Mouse (Mus musculus) neural tube, embryonic 13.5 days (tissue): Measurements from ENCODE around the gene Hist1h3d. TPM values are rescaled to one million over a fixed set of nuclear protein-coding genes. Genes with fewer than 3 reads are reported as not detected.
A peak's percentile ranks its signal among the peaks of the same experiment; 100 is the strongest.
"Not testable (repeated sequence)": the region's sequence is repeated elsewhere in the genome, so short reads cannot be mapped to it uniquely, and the experiment has no call there.

Experiments used
- ATAC-seq: fragments of 200-750 bp; cut with Nextera tagmentation; 2 replicates; pipeline ENCODE4 v1.8.0; 2017; ENCODE audit warnings: low read depth, mild to moderate bottlenecking, moderate TSS enrichment, moderate library complexity
- H3K27ac ChIP-seq: fragments of 300-500 bp; sonication (generic); replicated peaks from 2 replicates; pipeline ENCODE4 v1.5.1; 2015; ENCODE audit warnings: moderate library complexity, mild to moderate bottlenecking, inconsistent platforms
- H3K27me3 ChIP-seq: fragments of 300-500 bp; sonication (generic); 2 replicates; pipeline ENCODE4 v1.6.1; 2015; ENCODE audit warnings: mild to moderate bottlenecking, inconsistent platforms
- H3K36me3 ChIP-seq: fragments of 300-500 bp; sonication (generic); 2 replicates; pipeline ENCODE4 v1.6.1; 2015; ENCODE audit warnings: mild to moderate bottlenecking, inconsistent platforms
- H3K4me1 ChIP-seq: fragments of 300-500 bp; sonication (generic); replicated peaks from 2 replicates; pipeline ENCODE4 v1.6.1; 2015; ENCODE audit warnings: inconsistent platforms
- H3K4me2 ChIP-seq: fragments of 300-500 bp; sonication (generic); 2 replicates; pipeline ENCODE4 v1.6.1; 2015; ENCODE audit warnings: inconsistent platforms, mild to moderate bottlenecking, moderate library complexity
- H3K4me3 ChIP-seq: fragments of 300-500 bp; sonication (generic); 2 replicates; pipeline ENCODE4 v1.5.1; 2015; ENCODE audit warnings: mild to moderate bottlenecking, inconsistent platforms
- H3K9ac ChIP-seq: fragments of 300-500 bp; sonication (generic); 2 replicates; pipeline ENCODE4 v1.6.1; 2015; ENCODE audit warnings: moderate library complexity, mild to moderate bottlenecking, inconsistent platforms
- H3K9me3 ChIP-seq: fragments of 300-500 bp; sonication (generic); 2 replicates; pipeline ENCODE4 v1.6.1; 2016; ENCODE audit warnings: inconsistent platforms
- WGBS: fragments of 180-500 bp; shearing (Covaris S2); methylation state at CpG from one replicate; pipeline ENCODE4 v1.1.7; 2015; 5-methylcytosine and 5-hydroxymethylcytosine counted together
- polyA plus RNA-seq: library from polyadenylated mRNA; unstranded; fragments of >200 nt; fragmentation: Nextera tagmentation; extraction: Ambion mirVana; gene quantifications from 2 replicates; pipeline ENCODE4 v1.2.1, GENCODE M21; 2015

Gene Hist1h3d
- polyA plus RNA-seq, 1 experiment from 2014 or later: 2.0 TPM

GRCm38 (mm10) chr13:23585442-23586098 lies 10.0 kb downstream of the Hist1h3d start:
- peak overlapping the region; percentile 72 for H3K4me2 ChIP-seq
- H3K27ac ChIP-seq: peak overlapping the region; percentile 93
- under 1% methylated on average over 23 of the region's 36 CpGs for WGBS
- peak overlapping the region; percentile 76 for H3K9ac ChIP-seq
- peak; percentile 90 for ATAC-seq
- not testable (repeated sequence) for H3K9me3 ChIP-seq, H3K36me3 ChIP-seq, H3K27me3 ChIP-seq
- peaks cover 44% of the 10 kb centered on the region for H3K4me1 ChIP-seq
- H3K4me3 ChIP-seq: peak overlapping the region; percentile 47

DNA sequence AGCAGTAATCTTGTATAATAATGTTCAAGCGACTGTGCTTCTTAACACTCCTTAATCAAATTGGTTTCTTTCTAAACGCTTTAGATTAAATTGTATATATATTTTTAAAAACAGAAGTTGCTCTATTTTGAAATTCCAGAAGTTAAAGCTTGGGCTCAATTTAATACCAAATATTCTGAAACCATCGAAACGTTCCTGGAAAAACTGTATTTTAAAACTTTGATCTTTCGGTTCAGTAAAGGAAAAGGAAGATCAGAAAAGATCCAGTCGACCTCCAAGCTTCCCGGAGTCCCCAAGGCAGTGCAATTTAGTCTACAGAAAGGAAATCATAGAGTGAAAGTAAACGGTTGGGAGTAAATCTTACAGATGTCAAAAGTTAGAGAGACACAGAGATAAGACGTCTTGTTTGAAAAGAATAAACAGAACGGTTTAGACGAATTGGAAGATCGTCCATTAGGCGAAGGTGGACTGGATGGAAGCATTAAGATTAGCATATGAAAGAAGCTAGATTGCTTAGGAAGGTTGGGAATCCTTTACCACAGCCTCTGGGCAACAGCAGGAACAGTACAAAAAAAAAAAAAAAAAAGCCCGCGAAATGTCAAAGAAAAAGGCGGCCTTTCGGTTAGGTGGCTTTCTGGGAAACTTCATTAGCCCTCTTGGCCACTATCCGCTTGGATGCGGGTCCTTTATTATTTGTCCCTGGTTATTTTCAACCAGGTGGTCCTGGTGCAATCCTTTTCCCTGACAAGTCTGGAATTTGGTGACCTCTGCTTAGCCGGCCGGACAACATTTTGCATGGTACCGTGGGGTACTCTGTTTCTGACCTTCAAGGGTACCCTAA lies 10.8 kb downstream of the Hist1h3d start:
- Histone ChIP-seq H3K4me3 (peak overlapping the region; percentile 47), H3K27ac (peak overlapping the region; percentile 82), H3K4me1 (peaks cover 39% of the 10 kb centered on the region), H3K27me3 (no peaks in the 10 kb centered on the region), H3K36me3 (no peaks in the 10 kb centered on the region), H3K4me2 (peak overlapping the region; percentile 72), H3K9ac (peak overlapping the region; percentile 58), H3K9me3 (no peaks in the 10 kb centered on the region)
- WGBS: 1% methylated on average over 22 of the region's 22 CpGs
- ATAC-seq: no peak

- Histone ChIP-seq H3K36me3 (no peaks in the 10 kb centered on the region), H3K27ac (peak overlapping the region; percentile 82), H3K4me2 (peak overlapping the region; percentile 72), H3K9ac (peak overlapping the region; percentile 58), H3K27me3 (no peaks in the 10 kb centered on the region), H3K9me3 (no peaks in the 10 kb centered on the region), H3K4me1 (peaks cover 36% of the 10 kb centered on the region), H3K4me3 (peak overlapping the region; percentile 47)
- ATAC-seq: no peak
- WGBS: 3% methylated on average over 1 of the region's 1 CpGs
Measured at GRCm38 (mm10) chr13:23586940-23587225, 11.3 kb downstream of the Hist1h3d start.

DNA sequence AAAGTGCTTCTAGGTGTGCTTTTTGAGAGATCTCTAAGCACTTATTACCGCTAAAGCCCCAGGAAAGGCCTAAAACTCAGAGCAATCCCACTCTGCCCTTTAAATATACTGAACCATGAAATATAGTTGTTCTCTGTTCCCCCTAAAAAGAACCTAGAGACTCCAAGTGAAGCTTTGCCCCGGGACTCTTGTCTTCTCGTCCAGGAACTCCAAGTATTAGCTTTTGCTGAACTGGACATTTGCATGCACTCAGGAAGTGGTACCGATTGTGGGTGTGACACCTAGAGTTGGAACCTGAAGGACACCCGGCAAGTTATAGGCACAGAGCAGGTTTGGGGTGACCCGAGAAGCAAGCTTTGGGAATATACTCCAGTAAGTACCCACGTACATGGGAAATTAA lies 15.6 kb downstream of the Hist1h3d start:
- WGBS: 92% methylated on average over 7 of the region's 7 CpGs
- Histone ChIP-seq H3K9ac (no peak overlapping the region), H3K9me3 (no peaks in the 10 kb centered on the region), H3K27me3 (no peaks in the 10 kb centered on the region), H3K27ac (no peak overlapping the region), H3K4me3 (no peak overlapping the region), H3K36me3 (no peaks in the 10 kb centered on the region), H3K4me1 (peaks cover 10% of the 10 kb centered on the region), H3K4me2 (no peak overlapping the region)
- ATAC-seq: no peak

DNA sequence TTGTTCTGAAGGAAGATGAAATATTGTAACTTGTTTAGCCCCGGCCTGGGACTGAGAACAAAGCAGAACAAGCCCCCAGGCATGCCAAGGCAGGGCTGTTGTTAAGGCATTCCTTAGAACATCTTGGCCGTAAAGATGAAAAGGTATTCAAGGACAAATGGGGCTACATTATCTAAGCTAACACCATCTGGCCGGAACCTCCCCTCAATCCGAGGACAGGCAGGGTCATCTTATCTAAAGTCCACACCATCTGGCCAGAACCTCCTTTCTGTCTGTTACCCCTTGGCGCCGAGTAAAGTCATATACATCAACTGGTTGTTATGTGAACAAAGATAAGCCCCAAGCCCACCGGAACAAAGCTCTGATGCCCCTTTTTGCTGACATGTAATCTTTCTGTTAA lies 16.3 kb downstream of the Hist1h3d start:
- H3K36me3 ChIP-seq, H3K27me3 ChIP-seq, H3K27ac ChIP-seq, H3K4me3 ChIP-seq, ATAC-seq, H3K4me2 ChIP-seq, H3K9me3 ChIP-seq, H3K4me1 ChIP-seq, H3K9ac ChIP-seq: not testable (repeated sequence)
- WGBS: 85% methylated on average over 7 of the region's 7 CpGs

GRCm38 (mm10) chr13:23592614-23593013 lies 17.1 kb downstream of the Hist1h3d start:
- Histone ChIP-seq H3K4me1 (no peaks in the 10 kb centered on the region), H3K36me3 (no peaks in the 10 kb centered on the region), H3K27ac (no peak overlapping the region), H3K4me3 (no peak overlapping the region), H3K27me3 (no peaks in the 10 kb centered on the region), H3K9ac (no peak overlapping the region), H3K4me2 (no peak overlapping the region), H3K9me3 (no peaks in the 10 kb centered on the region)
- ATAC-seq: no peak
- 90% methylated on average over 7 of the region's 7 CpGs for WGBS

- H3K4me3 ChIP-seq: no peak overlapping the region
- 83% methylated on average over 5 of the region's 5 CpGs for WGBS
- H3K9ac ChIP-seq: no peak overlapping the region
- H3K27ac ChIP-seq: no peak overlapping the region
- H3K27me3 ChIP-seq: no peaks in the 10 kb centered on the region
- H3K9me3 ChIP-seq: no peaks in the 10 kb centered on the region
- H3K4me1 ChIP-seq: no peaks in the 10 kb centered on the region
- no peak for ATAC-seq
- no peaks in the 10 kb centered on the region for H3K36me3 ChIP-seq
- H3K4me2 ChIP-seq: no peak overlapping the region
Measured at GRCm38 (mm10) chr13:23593051-23593770, 17.6 kb downstream of the Hist1h3d start.

GRCm38 (mm10) chr13:23595185-23595584 lies 19.6 kb downstream of the Hist1h3d start:
- no peaks in the 10 kb centered on the region for H3K4me1 ChIP-seq
- no peak overlapping the region for H3K9ac ChIP-seq
- 89% methylated on average over 2 of the region's 2 CpGs for whole genome bisulfite sequencing
- H3K27me3 ChIP-seq: no peaks in the 10 kb centered on the region
- H3K27ac ChIP-seq: no peak overlapping the region
- H3K36me3 ChIP-seq: no peaks in the 10 kb centered on the region
- ATAC-seq: no peak
- H3K4me3 ChIP-seq: no peak overlapping the region
- H3K4me2 ChIP-seq: no peak overlapping the region
- no peaks in the 10 kb centered on the region for H3K9me3 ChIP-seq

GRCm38 (mm10) chr13:23595622-23596372 lies 20.2 kb downstream of the Hist1h3d start:
- Histone ChIP-seq H3K4me2 (no peak overlapping the region), H3K27me3 (no peaks in the 10 kb centered on the region), H3K27ac (no peak overlapping the region), H3K4me3 (no peak overlapping the region), H3K4me1 (no peaks in the 10 kb centered on the region), H3K36me3 (no peaks in the 10 kb centered on the region), H3K9ac (no peak overlapping the region), H3K9me3 (no peaks in the 10 kb centered on the region)
- 87% methylated on average over 7 of the region's 7 CpGs for WGBS
- ATAC-seq: no peak

DNA sequence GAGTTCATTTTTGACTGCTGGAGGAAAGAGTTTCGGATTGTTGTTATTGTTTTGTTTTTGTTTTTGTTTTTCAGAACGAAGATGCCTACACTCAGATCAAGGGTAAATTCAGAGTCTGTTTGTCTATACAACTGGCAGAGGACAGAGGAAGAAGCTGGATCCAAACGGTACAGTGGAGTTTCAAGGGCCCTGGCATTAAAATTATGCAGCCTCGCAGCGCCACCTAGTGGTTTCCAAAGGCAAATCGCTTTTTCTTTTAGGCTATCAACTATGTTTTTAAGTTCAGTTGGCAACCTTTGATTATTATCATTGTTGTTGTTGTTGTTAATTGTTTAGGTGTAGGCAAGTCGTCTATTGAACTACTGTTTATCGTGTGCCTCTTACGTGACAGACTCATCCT lies 22.4 kb downstream of the Hist1h3d start:
- no peak overlapping the region for H3K4me3 ChIP-seq
- H3K9ac ChIP-seq: no peak overlapping the region
- H3K4me2 ChIP-seq: no peak overlapping the region
- ATAC-seq: no peak
- H3K9me3 ChIP-seq: no peaks in the 10 kb centered on the region
- H3K4me1 ChIP-seq: no peaks in the 10 kb centered on the region
- H3K36me3 ChIP-seq: no peaks in the 10 kb centered on the region
- no peak overlapping the region for H3K27ac ChIP-seq
- WGBS: 7% methylated on average over 9 of the region's 9 CpGs
- H3K27me3 ChIP-seq: no peaks in the 10 kb centered on the region

- H3K27ac ChIP-seq: no peak overlapping the region
- H3K9me3 ChIP-seq: no peaks in the 10 kb centered on the region
- ATAC-seq: no peak
- H3K36me3 ChIP-seq: no peaks in the 10 kb centered on the region
- H3K9ac ChIP-seq: no peak overlapping the region
- no peak overlapping the region for H3K4me2 ChIP-seq
- 81% methylated on average over 7 of the region's 7 CpGs for WGBS
- H3K4me3 ChIP-seq: no peak overlapping the region
- H3K4me1 ChIP-seq: no peaks in the 10 kb centered on the region
- H3K27me3 ChIP-seq: no peaks in the 10 kb centered on the region
Measured at GRCm38 (mm10) chr13:23603182-23603699, 27.7 kb downstream of the Hist1h3d start.

DNA sequence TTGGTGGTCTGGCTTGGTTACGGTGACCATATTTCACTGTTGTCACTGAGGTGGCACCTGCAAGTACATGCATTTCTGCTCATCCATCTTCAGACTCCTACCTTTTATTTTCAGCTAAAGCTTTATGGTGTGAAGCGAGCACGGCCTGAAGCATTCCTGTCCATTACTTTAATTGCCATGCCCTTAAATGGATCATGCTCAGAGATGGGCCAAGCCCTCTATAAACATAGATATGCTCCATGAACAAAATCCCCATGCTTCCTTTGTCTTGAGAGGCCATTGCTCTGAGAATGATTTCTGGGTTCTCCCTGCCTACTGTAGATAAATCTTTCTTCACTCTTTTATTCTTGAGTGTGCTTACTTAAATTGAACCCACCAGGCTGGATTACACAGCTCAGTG lies 28.9 kb downstream of the Hist1h3d start:
- Histone ChIP-seq H3K4me2 (no peak overlapping the region), H3K4me3 (no peak overlapping the region), H3K4me1 (no peaks in the 10 kb centered on the region), H3K9me3 (no peaks in the 10 kb centered on the region), H3K27me3 (no peaks in the 10 kb centered on the region), H3K27ac (no peak overlapping the region), H3K36me3 (no peaks in the 10 kb centered on the region), H3K9ac (no peak overlapping the region)
- no peak for ATAC-seq
- WGBS: 86% methylated on average over 3 of the region's 3 CpGs
